Mouse (Mus musculus) A20 (cell line): Measurements from ENCODE around the gene Gm49601.

Experiments
- DNase-seq: peaks from one replicate; pipeline ENCODE4 v3.0.0-alpha.2; 2011; ENCODE audit warnings: low read depth, low spot score

Gm49601 gene

GRCm38 (mm10) chr16:18626376-18626878 is at the start of gene Gm49601:
Gene Gm49601 (minus strand): TSS chr16:18626427.
- DNase-seq = peak; percentile 85

GRCm38 (mm10) chr16:18673005-18673404 is 46.8 kb upstream of the Gm49601 start:
- DNase-seq = no peak

- DNase-seq = no peak
These were observed 45.8 kb upstream of the Gm49601 start for GRCm38 (mm10) chr16:18672027-18672426.

GRCm38 (mm10) chr16:18669914-18670313 is 43.7 kb upstream of the Gm49601 start:
- DNase-seq = no peak

GRCm38 (mm10) chr16:18658597-18658996 is 32.4 kb upstream of the Gm49601 start:
- DNase-seq = no peak

GRCm38 (mm10) chr16:18655372-18656098 is 29.3 kb upstream of the Gm49601 start:
- DNase-seq = no peak

- peak; percentile 21 for DNase-seq
These were observed 27.3 kb upstream of the Gm49601 start for GRCm38 (mm10) chr16:18653290-18654160.

GRCm38 (mm10) chr16:18649126-18649525 is 22.9 kb upstream of the Gm49601 start:
- no peak for DNase-seq

- DNase-seq = no peak
These were observed 19.1 kb upstream of the Gm49601 start for GRCm38 (mm10) chr16:18645329-18645728.

- DNase-seq = no peak
These were observed 18.3 kb upstream of the Gm49601 start for GRCm38 (mm10) chr16:18644485-18644884.

GRCm38 (mm10) chr16:18643406-18643998 is 17.3 kb upstream of the Gm49601 start:
- DNase-seq = no peak

- DNase-seq = no peak
These were observed 16.7 kb upstream of the Gm49601 start for GRCm38 (mm10) chr16:18642897-18643296.

GRCm38 (mm10) chr16:18642291-18642690 is 16.1 kb upstream of the Gm49601 start:
- no peak for DNase-seq

- DNase-seq = no peak
These were observed 13.2 kb upstream of the Gm49601 start for GRCm38 (mm10) chr16:18639382-18639929.

- no peak for DNase-seq
These were observed 12.2 kb upstream of the Gm49601 start for GRCm38 (mm10) chr16:18638396-18638795.

GRCm38 (mm10) chr16:18636804-18637203 is 10.6 kb upstream of the Gm49601 start:
- no peak for DNase-seq

- DNase-seq = no peak
These were observed 10.2 kb upstream of the Gm49601 start for GRCm38 (mm10) chr16:18636401-18636800.

GRCm38 (mm10) chr16:18633333-18633732 is 7.1 kb upstream of the Gm49601 start:
- DNase-seq = no peak

- DNase-seq = no peak
These were observed 6.6 kb upstream of the Gm49601 start for GRCm38 (mm10) chr16:18632816-18633215.

GRCm38 (mm10) chr16:18632059-18632458 is 5.8 kb upstream of the Gm49601 start:
- no peak for DNase-seq

GRCm38 (mm10) chr16:18631141-18631540 is 4.9 kb upstream of the Gm49601 start:
- DNase-seq = no peak

- no peak for DNase-seq
These were observed 4.1 kb upstream of the Gm49601 start for GRCm38 (mm10) chr16:18630291-18630690.
